Mouse (Mus musculus): ENCODE measurements at regions not wholly inside any gene's neighbourhood (a gene's known extent, or its start where the extent isn't known, plus 50 kb on each side); places are given as distances from the start of the nearest gene placed in this dataset.
"Not testable (repeated sequence)": the region's sequence is repeated elsewhere in the genome, so short reads cannot be mapped to it uniquely, and the experiment has no call there.

DNA sequence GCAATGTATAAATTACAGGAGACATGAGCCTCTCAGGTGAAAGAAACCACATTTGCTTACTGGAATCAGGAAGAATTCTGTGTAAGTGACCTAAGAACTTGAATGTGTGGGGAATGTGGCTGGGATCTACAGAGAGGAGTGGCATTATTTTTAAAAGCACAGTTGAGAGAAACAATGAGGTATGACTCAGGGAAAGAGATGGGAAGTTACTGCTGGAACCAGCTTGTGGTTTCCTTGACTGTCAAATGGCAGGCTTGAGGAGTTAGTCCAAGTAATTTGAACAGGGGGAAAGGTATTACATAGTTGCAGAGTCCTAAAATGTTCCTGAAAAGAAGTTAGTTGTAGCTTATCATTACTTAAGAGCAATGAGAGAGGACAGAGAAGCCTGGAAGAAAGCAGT, 1972.9 kb downstream of the 9330182O14Rik start:
- no peaks in the 10 kb centered on the region for H3K4me1 ChIP-seq (replicated peaks; ENCODE audit: low read depth, low read length)
- H3K4me3 ChIP-seq (replicated peaks; ENCODE audit: low read length): no peak overlapping the region
- TF ChIP-seq NANOG (IDR thresholded peaks at IDR 0.05; ENCODE audit: borderline replicate concordance, low read length) (no peak), POU5F1 (IDR thresholded peaks at IDR 0.05; ENCODE audit: borderline replicate concordance, low read length) (no peak), CTCF (conservative IDR thresholded peaks at IDR 0.05; ENCODE audit: low read length) (no peak)
- H3K9me3 ChIP-seq (ENCODE audit: low read length): no peaks in the 10 kb centered on the region
- no peaks in the 10 kb centered on the region for H3K27me3 ChIP-seq (ENCODE audit: insufficient read depth, low read length)
- no peaks in the 10 kb centered on the region for H3K36me3 ChIP-seq (ENCODE audit: insufficient read depth, low read length)

DNA sequence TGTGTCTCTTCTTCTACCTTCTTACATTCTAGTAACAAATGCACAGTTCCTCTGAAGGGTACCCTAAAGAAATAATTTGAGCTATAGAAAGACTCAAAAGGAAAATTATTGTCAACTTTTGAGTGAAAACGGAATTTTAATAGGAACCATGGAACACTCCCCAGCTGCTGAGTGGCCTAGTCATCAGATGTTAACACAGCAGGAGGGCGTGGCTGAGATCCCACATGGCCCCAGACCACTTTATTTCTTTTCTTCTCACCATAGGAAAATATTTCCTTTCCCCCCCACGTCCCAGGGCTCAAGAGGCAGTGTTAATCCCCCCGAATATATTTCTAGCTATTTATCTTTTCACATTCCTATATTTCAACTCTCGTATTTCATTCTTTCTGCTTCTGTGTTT, 1977.6 kb downstream of the 9330182O14Rik start:
- Histone ChIP-seq H3K27me3 (ENCODE audit: insufficient read depth, low read length) (no peaks in the 10 kb centered on the region), H3K4me3 (replicated peaks; ENCODE audit: low read length) (no peak overlapping the region), H3K4me1 (replicated peaks; ENCODE audit: low read depth, low read length) (no peaks in the 10 kb centered on the region), H3K9me3 (ENCODE audit: low read length) (no peaks in the 10 kb centered on the region), H3K36me3 (ENCODE audit: insufficient read depth, low read length) (no peaks in the 10 kb centered on the region)
- TF ChIP-seq CTCF (conservative IDR thresholded peaks at IDR 0.05; ENCODE audit: low read length) (no peak), POU5F1 (IDR thresholded peaks at IDR 0.05; ENCODE audit: borderline replicate concordance, low read length) (no peak), NANOG (IDR thresholded peaks at IDR 0.05; ENCODE audit: borderline replicate concordance, low read length) (no peak)

DNA sequence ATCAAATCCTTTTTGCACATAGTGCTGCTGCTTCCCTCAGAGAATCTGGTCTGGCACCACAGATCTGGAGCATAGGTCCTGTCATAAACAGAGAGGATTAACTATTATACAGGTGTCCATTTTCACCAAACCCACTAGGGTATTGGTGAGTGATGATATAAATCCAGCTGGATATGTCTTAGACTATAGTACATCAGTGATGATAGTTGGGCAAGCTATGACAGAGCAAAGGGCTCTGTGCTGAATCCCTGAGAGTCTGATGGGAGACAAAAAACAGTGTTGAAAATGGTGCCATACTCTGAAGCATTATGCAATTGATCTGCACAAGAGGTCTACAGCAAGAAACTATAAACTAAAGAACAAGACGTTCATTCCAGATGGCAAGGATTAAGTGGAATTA, 1993.3 kb downstream of the 9330182O14Rik start:
- TF ChIP-seq CTCF (conservative IDR thresholded peaks at IDR 0.05; ENCODE audit: low read length): no peak
- TF ChIP-seq POU5F1 (IDR thresholded peaks at IDR 0.05; ENCODE audit: borderline replicate concordance, low read length): no peak
- TF ChIP-seq NANOG (IDR thresholded peaks at IDR 0.05; ENCODE audit: borderline replicate concordance, low read length): no peak
- no peaks in the 10 kb centered on the region for H3K9me3 ChIP-seq (ENCODE audit: low read length)
- H3K4me1 ChIP-seq (replicated peaks; ENCODE audit: low read depth, low read length): no peaks in the 10 kb centered on the region
- H3K27me3 ChIP-seq (ENCODE audit: insufficient read depth, low read length): no peaks in the 10 kb centered on the region
- no peak overlapping the region for H3K4me3 ChIP-seq (replicated peaks; ENCODE audit: low read length)
- H3K36me3 ChIP-seq (ENCODE audit: insufficient read depth, low read length): no peaks in the 10 kb centered on the region

DNA sequence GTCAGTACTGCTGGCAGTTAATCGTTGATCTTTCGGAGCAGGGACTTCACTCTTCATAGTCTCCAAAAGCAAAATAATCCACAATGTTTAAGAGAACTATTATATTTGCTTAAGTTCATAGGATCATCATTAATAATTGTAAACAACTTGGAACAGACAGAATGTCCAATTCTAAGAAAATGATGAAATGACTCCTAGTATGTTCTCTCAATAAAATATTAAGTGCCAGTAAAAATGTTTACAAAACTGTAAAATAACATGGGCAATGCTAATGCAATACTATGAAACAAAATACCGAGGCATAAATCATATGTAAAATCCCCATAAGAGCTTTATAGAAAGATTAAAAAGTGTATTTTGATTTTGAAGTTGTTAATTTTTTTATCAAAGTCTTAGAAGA, 1994.8 kb downstream of the 9330182O14Rik start:
- no peaks in the 10 kb centered on the region for H3K4me1 ChIP-seq (replicated peaks; ENCODE audit: low read depth, low read length)
- H3K27me3 ChIP-seq (ENCODE audit: insufficient read depth, low read length): no peaks in the 10 kb centered on the region
- H3K9me3 ChIP-seq (ENCODE audit: low read length): no peaks in the 10 kb centered on the region
- no peak for TF ChIP-seq CTCF (conservative IDR thresholded peaks at IDR 0.05; ENCODE audit: low read length)
- no peak for TF ChIP-seq POU5F1 (IDR thresholded peaks at IDR 0.05; ENCODE audit: borderline replicate concordance, low read length)
- no peak for TF ChIP-seq NANOG (IDR thresholded peaks at IDR 0.05; ENCODE audit: borderline replicate concordance, low read length)
- no peaks in the 10 kb centered on the region for H3K36me3 ChIP-seq (ENCODE audit: insufficient read depth, low read length)
- H3K4me3 ChIP-seq (replicated peaks; ENCODE audit: low read length): no peak overlapping the region

DNA sequence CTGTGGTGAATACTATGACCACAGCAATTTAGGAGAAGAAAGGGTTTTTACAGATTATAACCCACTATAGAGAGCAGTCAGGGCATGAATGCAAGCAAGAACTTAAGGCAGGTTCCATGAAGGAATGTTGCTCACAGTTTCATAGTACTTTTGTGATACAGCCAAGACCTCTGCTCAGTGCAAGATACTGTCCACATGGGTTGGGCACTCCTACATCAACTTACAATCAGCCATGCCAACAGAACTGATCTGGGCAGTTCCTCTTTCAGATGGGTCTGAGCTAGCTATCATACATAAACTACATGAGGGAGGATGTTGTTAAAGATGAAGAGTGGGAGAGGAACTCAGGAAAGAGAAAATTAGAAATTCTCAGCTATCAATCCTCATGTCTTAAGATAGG, 2032.4 kb downstream of the 9330182O14Rik start:
- Histone ChIP-seq H3K4me3 (replicated peaks; ENCODE audit: low read length) (no peak overlapping the region), H3K27me3 (ENCODE audit: insufficient read depth, low read length) (no peaks in the 10 kb centered on the region), H3K4me1 (replicated peaks; ENCODE audit: low read depth, low read length) (no peaks in the 10 kb centered on the region), H3K9me3 (ENCODE audit: low read length) (no peaks in the 10 kb centered on the region), H3K36me3 (ENCODE audit: insufficient read depth, low read length) (no peaks in the 10 kb centered on the region)
- TF ChIP-seq POU5F1 (IDR thresholded peaks at IDR 0.05; ENCODE audit: borderline replicate concordance, low read length) (no peak), NANOG (IDR thresholded peaks at IDR 0.05; ENCODE audit: borderline replicate concordance, low read length) (no peak), CTCF (conservative IDR thresholded peaks at IDR 0.05; ENCODE audit: low read length) (no peak)

DNA sequence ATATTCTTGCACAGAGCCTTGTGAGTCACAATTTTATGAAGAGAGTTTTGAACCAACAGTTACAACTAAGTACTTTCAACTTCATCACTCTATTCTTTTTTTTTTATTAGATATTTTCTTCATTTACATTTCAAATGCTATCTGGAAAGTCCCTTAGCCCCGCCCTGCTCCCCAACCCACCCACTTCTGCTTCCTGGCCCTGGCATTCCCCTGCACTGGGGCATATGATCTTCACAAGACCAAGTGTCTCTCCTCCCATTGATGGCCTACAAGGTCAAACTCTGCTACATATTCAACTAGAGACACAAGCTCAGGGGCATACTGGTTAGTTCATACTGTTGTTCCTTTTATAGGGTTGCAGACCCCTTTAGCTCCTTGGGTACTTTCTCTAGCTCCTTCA, 2043.6 kb downstream of the 9330182O14Rik start:
- H3K36me3 ChIP-seq (ENCODE audit: insufficient read depth, low read length); H3K4me3 ChIP-seq (replicated peaks; ENCODE audit: low read length); H3K27me3 ChIP-seq (ENCODE audit: insufficient read depth, low read length); H3K9me3 ChIP-seq (ENCODE audit: low read length); H3K4me1 ChIP-seq (replicated peaks; ENCODE audit: low read depth, low read length): not testable (repeated sequence)

DNA sequence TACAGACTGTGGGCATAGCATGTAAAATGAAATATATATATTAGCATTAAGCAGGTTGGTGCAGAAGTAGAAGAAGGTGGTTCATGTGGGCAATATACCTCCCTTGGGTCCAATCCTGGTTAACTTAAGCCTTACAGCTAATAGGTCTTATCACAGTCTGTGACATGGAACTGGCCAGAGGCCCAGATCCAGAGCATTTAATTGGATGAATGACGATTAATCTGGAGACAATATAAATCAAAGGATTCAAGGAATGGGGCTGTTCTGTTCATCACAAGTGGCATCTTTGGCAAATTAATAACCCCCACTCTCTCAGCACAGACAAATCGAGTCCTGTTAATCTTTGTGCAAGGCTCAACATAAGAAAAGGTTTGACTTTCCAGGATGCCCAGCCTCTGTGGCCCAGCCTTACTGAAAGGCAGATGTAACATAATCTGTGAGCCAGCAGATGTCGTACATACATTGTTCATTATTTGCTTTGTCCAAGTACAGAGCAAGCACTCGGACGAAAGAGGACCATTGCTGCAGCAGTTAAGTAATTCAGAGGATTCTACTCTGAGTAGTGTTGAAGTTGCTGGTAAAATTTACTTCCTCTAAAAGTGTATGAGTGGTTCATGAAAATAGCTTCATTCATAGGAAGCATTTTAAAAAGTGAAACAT, 2073.2 kb downstream of the 9330182O14Rik start:
- TF ChIP-seq POU5F1 (IDR thresholded peaks at IDR 0.05; ENCODE audit: borderline replicate concordance, low read length) (no peak), CTCF (conservative IDR thresholded peaks at IDR 0.05; ENCODE audit: low read length) (no peak), NANOG (IDR thresholded peaks at IDR 0.05; ENCODE audit: borderline replicate concordance, low read length) (no peak)
- Histone ChIP-seq H3K36me3 (ENCODE audit: insufficient read depth, low read length) (no peaks in the 10 kb centered on the region), H3K4me3 (replicated peaks; ENCODE audit: low read length) (no peak overlapping the region), H3K9me3 (ENCODE audit: low read length) (no peaks in the 10 kb centered on the region), H3K4me1 (replicated peaks; ENCODE audit: low read depth, low read length) (no peaks in the 10 kb centered on the region), H3K27me3 (ENCODE audit: insufficient read depth, low read length) (no peaks in the 10 kb centered on the region)

DNA sequence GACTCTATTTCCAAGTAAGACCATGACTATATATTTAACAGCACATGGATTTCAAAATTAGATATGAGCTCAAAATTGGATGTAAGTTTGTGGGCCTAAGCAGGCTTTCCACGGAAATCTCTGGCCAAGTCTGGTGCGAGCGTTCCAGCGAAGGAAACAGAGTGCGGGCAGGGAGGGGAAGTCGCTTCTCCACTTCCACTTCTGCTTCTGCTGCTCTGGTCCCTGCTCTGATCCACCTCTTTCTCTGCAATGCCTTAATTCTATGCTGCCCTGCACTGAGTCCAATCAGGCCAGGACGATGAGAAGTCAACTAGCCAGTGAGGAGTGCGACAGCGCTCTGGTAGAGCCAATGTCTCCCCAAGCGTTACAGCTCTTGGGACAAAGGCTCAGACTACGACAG, 2085.3 kb downstream of the 9330182O14Rik start:
- no peaks in the 10 kb centered on the region for H3K9me3 ChIP-seq (ENCODE audit: low read length)
- no peaks in the 10 kb centered on the region for H3K4me1 ChIP-seq (replicated peaks; ENCODE audit: low read depth, low read length)
- no peaks in the 10 kb centered on the region for H3K27me3 ChIP-seq (ENCODE audit: insufficient read depth, low read length)
- TF ChIP-seq NANOG (IDR thresholded peaks at IDR 0.05; ENCODE audit: borderline replicate concordance, low read length) (no peak), POU5F1 (IDR thresholded peaks at IDR 0.05; ENCODE audit: borderline replicate concordance, low read length) (no peak), CTCF (conservative IDR thresholded peaks at IDR 0.05; ENCODE audit: low read length) (no peak)
- no peaks in the 10 kb centered on the region for H3K36me3 ChIP-seq (ENCODE audit: insufficient read depth, low read length)
- H3K4me3 ChIP-seq (replicated peaks; ENCODE audit: low read length): no peak overlapping the region

DNA sequence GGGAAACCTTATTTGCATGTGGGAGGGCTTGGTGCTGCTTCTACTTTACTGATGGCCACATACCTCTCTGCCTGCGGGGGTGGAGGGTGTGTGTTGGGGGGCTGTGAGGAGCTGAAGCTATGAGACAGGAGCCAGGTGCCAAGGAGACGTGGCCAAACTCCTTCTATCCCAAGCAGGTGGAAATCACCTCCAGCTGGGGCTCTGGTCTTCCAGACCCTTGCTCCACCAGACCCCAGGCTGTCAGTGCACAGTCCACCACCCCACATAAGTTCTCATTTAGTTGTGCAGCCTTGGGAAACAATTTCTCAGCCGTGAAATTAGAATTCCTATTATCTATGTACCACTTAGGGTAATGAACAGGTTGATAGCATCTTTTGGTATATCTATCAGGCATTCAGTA, 2085.8 kb downstream of the 9330182O14Rik start:
- H3K9me3 ChIP-seq (ENCODE audit: low read length): no peaks in the 10 kb centered on the region
- H3K4me3 ChIP-seq (replicated peaks; ENCODE audit: low read length): no peak overlapping the region
- H3K27me3 ChIP-seq (ENCODE audit: insufficient read depth, low read length): no peaks in the 10 kb centered on the region
- H3K4me1 ChIP-seq (replicated peaks; ENCODE audit: low read depth, low read length): no peaks in the 10 kb centered on the region
- TF ChIP-seq POU5F1 (IDR thresholded peaks at IDR 0.05; ENCODE audit: borderline replicate concordance, low read length) (no peak), NANOG (IDR thresholded peaks at IDR 0.05; ENCODE audit: borderline replicate concordance, low read length) (no peak), CTCF (conservative IDR thresholded peaks at IDR 0.05; ENCODE audit: low read length) (no peak)
- no peaks in the 10 kb centered on the region for H3K36me3 ChIP-seq (ENCODE audit: insufficient read depth, low read length)
